Mouse (Mus musculus): ENCODE results near the gene Amn1. TPM values are rescaled to one million over a fixed set of nuclear protein-coding genes. Genes with fewer than 3 reads are reported as not detected.
"Not testable (repeated sequence)": the region's sequence is repeated elsewhere in the genome, so short reads cannot be mapped to it uniquely, and the experiment has no call there.

Gene Amn1
- 10 to 100 TPM; 19.3 to 20.1 TPM for total RNA-seq (2021)
- long read RNA-seq, experiment 1, transcript Amn1-202 (7 exons, 1,457 nt): major isoform, 12 of 18 reads
- long read RNA-seq, experiment 1, partial matches to known transcripts: 0 of 18 reads
- long read RNA-seq, experiment 1, other reads (novel, unspliced or antisense): 6 of 18 reads
- long read RNA-seq, experiment 2, partial matches to known transcripts: 0 of 5 reads
- long read RNA-seq, experiment 2, other reads (novel, unspliced or antisense): 4 of 5 reads

DNA sequence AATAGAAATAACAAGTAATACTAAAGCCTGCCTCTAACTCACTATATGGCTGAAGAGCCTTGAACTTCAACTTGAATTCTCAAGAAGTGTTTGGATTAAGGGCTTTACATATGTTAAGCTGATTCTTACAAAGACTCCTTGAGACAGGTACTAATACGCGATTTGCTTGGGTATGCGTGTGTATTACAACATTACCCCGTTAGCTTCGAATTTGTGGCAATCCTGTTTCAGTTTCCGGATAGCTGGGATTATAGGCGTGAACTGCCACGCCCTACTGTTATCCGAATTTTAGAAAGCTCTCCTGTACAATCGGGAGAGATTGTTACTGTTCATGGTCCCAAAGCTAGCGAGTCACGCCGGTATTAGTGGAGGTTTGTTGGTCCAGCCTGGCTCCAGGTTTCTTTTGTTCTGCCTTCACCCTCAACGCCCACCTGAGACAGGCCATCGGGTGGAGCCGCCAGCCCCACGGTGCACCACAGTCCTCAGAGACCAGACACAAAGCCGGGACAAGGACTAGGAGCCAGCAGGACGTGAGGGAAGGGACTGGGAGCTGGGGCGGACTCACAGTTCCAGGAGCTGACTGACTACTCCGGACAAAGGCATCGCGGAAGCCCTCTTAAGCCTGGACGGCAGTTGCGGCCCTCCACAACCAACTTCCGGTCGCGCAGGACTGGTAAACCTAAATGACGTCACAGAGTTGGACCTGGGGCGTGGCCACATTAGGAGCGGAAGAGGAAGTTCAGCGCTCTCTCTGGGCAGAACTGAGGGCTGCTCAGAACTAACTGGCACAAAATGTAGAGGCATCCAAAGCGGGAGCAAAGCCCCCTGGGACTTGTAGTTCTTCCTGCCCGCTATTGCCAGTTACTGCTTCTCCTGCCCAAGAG, at the start of gene Amn1:
Gene Amn1, minus strand, starts transcription at position 672 of the 884 bp plus-strand sequence.
- peak; percentile 98 for DNase-seq

DNA sequence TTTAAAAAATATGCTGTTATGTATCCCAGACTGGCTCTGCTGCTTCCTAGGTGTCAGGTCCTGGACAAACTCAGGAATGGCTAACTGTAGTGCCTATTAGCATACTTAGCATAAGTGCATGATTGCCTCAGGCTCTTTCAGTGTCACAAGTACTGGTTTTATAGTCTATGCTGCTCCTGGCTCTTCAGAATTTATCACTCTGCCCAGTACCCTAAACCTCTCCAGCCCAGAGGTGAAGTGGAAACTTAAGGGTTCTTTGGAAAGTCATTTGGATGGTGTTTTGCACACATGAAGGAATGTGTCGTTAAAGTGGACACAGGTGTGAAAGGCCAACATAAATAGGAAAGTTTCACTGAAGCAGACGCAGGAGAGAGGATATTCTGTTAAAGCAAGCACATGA, 48.3 kb upstream of the Amn1 start:
- no peak for DNase-seq

DNA sequence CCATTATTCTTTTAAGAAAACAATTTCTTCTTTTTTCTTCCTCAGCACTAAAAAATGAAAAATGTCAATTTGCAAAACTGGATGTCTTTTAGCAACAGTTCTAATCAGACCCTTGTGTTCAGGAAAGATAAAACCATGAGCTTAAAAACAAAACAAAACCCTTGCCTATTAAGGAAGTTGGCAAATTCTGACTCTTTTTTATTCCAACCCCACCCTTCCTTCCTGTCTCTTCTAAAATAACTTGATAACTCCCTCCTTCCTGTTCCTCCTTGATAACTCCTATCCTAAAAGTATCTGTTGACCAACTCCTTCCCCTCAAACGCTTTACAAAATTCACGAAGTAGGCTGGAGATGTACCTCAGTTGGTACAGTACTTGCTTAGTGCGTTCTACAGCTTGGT, 45.4 kb upstream of the Amn1 start:
- no peak for DNase-seq

DNA sequence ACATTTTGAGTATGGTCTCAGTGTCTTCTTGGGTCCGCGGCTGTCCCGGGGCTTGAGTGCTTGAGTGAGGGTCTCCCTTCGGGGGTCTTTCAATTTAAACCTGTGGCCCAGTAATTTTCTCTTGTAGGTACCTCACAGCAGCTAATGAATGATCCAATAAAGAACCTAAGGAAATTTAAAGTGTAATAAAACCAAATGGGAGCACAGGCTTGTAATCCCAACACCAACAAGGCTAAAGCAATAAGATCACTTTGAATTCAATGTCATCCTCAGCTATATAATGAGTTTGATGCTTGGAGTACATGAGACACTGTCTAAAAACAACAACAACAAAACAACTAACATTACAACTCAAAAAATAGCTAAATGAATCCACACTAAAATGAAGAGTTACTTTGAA, 36.2 kb upstream of the Amn1 start:
- no peak for DNase-seq

- DNase-seq: no peak
These were observed 32.8 kb upstream of the Amn1 start for GRCm38 (mm10) chr6:149221296-149221695.

DNA sequence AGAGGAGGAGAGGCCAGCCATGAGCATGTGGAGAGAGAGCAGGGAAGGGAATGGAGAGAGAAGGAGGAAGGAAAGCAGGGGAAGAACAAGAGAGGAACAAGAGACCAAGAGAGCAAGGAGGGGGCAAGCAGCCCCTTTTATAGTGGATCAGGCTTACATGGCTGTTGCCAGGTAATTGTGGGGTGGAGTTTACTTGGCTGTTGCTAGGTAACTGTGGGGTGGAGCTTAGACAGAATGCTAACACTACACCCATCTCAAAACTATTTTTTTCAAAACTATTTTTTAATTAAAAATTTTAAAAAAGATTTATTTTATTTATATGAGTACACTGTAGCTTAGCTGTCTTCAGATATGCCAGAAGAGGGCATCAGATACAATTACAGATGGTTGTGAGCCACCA, 10.1 kb upstream of the Amn1 start:
- no peak for DNase-seq

DNA sequence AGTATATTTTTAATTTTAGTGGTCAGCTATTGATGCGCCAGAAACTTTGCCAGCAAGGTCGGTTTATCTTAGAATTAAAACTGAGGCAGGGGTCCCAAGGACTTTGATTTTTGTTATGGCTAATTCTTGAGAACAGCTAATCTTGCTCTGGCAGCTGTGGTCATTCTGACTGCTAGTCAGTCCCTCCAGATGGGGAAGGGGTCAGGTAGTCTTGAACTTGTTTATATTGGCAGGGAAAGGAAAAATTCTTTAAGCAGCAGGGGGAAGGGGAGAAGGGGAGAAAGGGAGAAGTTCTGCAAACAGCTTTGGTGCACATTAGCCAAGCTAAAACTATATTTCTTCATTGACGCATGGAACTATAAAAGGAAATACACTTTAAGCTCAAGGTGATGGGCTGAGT, 8.6 kb upstream of the Amn1 start:
- DNase-seq: no peak

DNA sequence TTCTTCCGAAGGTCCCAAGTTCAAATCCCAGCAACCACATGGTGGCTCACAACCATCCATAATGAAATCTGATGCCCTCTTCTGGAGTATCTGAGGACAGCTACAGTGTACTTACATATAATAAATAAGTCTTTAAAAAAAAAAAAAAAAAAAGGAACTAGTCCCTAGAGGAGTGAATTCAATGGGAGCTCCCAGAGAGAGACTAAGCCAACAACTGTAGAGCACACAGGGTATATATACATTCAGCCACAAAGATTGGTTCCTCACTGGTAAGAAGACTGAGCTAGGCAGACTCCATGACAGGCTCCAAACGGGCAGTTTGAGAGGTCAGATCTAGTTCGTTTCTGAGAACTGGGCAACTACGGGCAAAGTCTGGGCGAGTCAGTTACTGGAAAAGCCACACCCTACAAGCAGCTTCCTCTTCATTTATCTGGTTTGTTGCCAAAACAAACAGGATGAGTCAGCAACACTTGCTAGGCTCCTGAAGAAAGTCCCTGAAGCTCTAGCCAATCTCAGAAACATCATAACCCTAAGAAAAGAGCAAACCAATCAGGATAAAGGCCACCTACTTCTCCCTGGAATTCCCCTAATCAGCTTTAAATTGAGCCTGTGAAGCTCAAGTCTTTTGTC, 4.9 kb upstream of the Amn1 start:
- peak; percentile 57 to 84 for DNase-seq

DNA sequence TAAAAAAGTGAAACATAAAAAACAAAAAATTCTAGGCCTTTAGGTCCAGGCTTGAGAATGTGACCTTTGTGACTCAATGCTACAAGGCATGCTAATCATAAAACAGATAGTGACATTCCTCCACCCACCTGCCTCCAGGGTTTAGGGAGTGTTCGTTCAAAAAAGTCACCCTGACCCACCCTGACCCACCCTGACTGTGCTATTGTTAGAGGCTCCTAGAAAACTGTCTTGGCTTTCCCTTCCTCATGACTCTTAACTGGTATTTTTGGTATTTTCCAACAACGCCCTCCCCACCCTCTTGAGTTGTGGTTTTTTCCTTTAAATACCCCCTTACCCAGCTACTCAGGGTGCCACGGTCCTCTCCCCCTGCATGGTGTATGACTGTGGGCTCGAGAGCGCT, 3.4 kb upstream of the Amn1 start:
- DNase-seq: not testable (repeated sequence)

- DNase-seq: no peak
These were observed 919 bp upstream of the Amn1 start for GRCm38 (mm10) chr6:149189340-149189922.

- DNase-seq: no peak
These were observed 379 bp upstream of the Amn1 start for GRCm38 (mm10) chr6:149188925-149189257.

DNA sequence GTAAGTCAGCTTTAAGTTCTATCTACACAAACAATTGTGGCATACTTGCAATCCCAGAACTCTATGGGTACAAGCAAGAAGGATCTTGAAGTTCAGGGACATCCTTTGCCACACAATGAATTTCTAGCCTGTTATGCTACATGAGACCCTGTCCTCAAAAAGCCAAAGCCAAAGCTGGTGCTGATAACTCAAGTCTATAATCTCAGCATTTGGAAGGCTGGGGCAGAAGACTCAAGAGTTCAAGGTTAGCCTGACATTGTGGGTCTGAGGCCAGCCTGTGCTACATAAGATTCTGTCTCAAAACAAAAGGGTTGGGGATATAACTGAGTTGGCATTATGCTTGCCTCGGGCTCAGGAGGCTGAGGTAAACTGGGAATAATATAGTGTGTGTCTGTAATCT, 1.1 kb downstream of the Amn1 start:
- DNase-seq: no peak

DNA sequence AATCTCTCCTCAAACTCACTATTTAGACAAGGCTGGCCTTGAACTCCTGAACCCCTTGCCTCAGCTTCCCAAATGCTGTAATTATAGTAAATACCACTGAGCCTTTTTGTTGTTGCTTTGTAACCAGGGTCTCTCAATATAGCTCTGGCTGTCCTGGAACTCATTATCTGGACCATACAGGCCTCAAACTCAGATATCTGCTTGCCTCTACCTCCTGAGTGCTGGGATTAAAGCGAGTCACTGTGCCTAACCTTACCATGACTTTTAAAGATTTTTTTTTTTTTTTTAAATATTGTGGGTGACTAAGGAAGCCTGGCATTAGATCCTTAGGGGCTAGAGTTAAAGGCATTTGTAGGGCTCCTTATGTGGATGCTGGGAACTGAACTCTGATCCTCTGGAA, 4.5 kb downstream of the Amn1 start:
- DNase-seq: no peak

DNA sequence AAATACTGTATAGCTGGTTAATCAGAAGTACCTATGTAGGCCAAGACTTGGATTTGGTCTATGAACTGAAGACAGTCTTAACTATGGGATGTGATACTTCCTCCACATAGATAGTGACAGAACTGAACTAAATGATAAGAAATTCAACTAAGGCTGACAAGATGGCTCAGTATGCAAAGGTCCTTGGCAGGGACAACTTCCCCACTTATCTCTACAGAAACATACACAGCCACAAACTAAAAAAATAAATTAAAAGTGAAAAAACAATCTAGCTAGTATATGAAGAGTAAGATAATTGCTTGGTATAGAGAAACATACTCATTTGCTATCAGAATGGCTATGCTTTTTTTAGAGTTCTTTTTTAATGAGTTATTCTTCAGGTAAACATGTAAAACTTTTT, 9.4 kb downstream of the Amn1 start:
- DNase-seq: no peak

GRCm38 (mm10) chr6:149174932-149175570, 13.5 kb downstream of the Amn1 start:
- DNase-seq: peak; percentile 71 to 78

GRCm38 (mm10) chr6:149173831-149174625, 14.5 kb downstream of the Amn1 start:
- DNase-seq: peak; percentile 41 to 56

DNA sequence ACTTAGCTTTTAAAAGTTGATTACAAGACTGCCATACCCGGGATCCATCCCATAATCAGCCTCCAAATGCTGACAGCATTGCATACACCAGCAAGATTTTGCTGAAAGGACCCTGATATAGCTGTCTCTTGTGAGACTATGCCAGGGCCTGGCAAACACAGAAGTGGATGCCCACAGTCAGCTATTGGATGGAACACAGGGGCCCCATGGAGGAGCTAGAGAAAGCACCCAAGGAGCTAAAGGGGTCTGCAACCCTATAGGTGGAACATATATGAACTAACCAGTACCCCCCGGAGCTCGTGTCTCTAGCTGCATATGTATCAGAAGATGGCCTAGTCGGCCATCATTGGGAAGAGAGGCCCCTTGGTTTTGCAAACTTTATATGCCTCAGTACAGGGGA, 18.5 kb downstream of the Amn1 start:
- not testable (repeated sequence) for DNase-seq

DNA sequence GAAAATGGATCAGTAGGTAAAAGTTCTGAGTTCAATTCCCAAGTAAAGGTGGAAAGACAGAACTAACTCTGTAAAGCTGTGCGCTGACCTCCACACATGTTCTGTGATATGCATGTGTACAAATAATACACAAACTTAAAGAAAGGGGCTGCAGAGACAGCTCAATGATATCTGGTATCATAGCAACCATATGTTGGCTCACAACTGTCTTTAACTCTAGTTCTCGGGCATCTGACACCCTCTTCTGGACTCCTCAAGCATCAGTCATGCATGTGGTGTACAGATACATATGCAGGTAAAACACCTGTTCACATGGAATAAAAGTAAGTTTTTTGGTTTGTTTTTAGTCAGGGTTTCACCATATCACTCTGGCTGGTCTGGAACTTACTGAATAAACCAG, 20.1 kb downstream of the Amn1 start:
- no peak for DNase-seq

DNA sequence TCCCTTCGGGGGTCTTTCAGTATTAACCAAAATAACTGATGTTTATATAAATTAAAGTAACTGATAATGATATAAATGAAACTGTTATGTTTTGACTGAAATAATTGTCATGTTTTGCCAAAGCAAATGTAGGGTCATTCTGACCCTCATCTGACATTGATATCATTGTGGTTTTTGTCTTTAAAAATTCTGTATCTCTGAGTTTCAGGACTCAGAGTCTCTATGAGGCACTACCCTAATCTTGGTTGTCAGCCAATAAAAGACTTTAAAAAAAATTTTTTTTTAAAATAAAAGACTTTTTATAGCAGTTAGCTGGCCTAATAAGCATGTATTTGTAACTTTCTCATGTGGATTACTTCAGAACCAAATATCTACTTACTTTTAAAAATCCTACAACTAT, 20.8 kb downstream of the Amn1 start:
- no peak for DNase-seq

GRCm38 (mm10) chr6:149167038-149167437, 21.5 kb downstream of the Amn1 start:
- DNase-seq: peak; percentile 51 to 81

DNA sequence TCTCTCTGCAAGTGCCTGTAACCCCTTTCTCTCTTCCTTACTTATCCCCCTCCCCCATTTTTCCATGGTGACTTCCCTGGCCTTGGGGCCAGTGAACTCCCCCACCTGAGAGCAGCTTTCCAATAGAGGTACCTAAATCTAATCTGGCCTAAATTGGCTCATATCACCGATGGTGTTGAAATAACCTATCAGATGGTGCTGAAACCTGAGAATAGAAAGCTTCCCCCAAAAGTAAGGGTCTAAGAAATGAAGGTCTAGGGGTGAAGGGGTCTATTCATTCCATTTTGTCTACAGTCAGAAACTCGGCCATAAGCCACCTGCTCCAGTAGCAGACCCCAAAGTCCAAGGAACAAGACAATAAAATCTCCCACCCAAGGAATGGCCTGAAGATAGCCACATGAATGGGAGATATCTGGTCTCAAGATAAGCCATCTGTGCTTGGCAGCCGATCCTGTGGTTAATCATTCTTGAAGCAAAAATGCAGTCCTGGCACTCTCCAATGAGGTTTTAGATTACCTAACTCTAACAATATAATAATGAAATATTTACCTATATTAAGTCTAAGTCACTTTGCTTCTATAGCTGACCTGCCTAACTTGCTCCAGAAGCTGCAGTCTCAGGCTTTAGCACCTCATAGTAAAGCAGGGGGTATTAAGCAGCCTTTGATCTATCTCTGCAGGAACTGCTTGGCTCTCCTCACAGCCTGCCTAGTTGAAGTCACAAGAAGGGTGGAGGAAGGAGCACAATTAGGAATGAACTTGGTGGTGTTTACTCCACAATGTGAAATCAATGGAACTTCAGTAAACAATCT, 33.3 kb downstream of the Amn1 start:
- DNase-seq: peak; percentile 26 to 41
